Mouse (Mus musculus): ENCODE data around the gene Capzb. TPM values are rescaled to one million over a fixed set of nuclear protein-coding genes. Genes with fewer than 3 reads are reported as not detected.

The Capzb gene
- polyA plus RNA-seq, 1 experiment from 2014 or later: 331 TPM

DNA sequence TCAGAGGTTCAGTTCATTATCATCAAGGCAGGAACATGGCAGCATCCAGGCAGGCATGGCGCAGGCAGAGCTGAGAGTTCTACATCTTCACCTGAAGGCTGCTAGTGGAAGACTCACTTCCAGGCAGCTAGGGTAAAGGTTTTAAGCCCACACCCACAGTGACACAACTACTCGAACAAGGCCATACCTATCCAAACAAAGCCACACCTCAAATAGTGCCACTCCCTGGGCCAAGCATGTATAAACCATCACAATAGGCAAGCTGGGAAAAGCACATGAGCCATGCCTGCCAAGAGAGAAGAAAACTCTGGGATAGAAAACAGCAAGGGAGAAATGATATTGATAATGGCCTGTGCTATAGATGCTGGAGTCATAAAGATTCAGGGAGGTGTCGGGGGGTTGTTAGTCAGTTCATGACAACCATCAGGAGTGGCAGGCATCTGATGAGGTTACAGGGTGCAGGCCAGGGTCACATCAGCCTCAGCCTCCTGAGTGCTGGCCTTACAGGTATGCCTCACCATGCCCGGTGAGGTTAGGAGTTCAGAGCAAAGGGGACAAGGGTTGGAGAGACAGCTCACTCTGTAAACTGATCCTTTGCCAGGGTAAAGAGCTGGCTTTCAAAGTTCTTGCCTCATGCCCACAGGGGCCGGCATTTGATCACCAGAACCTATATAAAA, 6.8 kb upstream of the Capzb start:
- no peaks in the 10 kb centered on the region for H3K36me3 ChIP-seq
- H3K27me3 ChIP-seq: no peaks in the 10 kb centered on the region
- no peak overlapping the region for H3K4me3 ChIP-seq
- no peak overlapping the region for H3K4me2 ChIP-seq
- WGBS: 89% methylated on average over 5 of the region's 5 CpGs
- no peak for ATAC-seq (ENCODE audit: low FRiP score, low read depth)
- H3K4me1 ChIP-seq (replicated peaks): peaks cover under 1% of the 10 kb centered on the region
- H3K9me3 ChIP-seq: no peaks in the 10 kb centered on the region
- no peak overlapping the region for H3K9ac ChIP-seq
- H3K27ac ChIP-seq (replicated peaks): no peak overlapping the region

DNA sequence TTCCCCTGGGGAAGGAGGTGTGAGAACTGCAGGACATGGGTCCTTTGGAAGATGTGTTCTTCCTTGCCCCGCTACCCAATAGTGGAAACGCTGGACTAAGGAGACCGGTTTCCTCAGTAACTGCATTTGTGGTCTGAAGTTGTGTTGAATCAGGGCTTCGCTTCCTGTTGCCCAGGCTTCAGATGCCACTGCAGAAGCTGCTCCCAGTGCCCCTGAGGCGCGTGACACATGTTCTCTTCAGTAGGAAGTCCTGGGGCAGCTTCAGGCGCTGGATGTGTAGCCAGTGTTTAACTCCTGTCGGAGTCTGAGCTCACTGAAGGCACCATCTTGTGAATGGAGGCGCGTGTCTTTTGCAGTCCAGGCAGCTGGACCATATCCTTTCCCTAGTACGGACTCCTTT, 4.8 kb upstream of the Capzb start:
- no peaks in the 10 kb centered on the region for H3K36me3 ChIP-seq
- no peaks in the 10 kb centered on the region for H3K9me3 ChIP-seq
- H3K27ac ChIP-seq (replicated peaks): no peak overlapping the region
- peaks cover 12% of the 10 kb centered on the region for H3K4me1 ChIP-seq (replicated peaks)
- H3K4me3 ChIP-seq: no peak overlapping the region
- H3K27me3 ChIP-seq: no peaks in the 10 kb centered on the region
- H3K9ac ChIP-seq: no peak overlapping the region
- ATAC-seq (ENCODE audit: low FRiP score, low read depth): no peak
- WGBS: 83% methylated on average over 11 of the region's 11 CpGs
- no peak overlapping the region for H3K4me2 ChIP-seq

DNA sequence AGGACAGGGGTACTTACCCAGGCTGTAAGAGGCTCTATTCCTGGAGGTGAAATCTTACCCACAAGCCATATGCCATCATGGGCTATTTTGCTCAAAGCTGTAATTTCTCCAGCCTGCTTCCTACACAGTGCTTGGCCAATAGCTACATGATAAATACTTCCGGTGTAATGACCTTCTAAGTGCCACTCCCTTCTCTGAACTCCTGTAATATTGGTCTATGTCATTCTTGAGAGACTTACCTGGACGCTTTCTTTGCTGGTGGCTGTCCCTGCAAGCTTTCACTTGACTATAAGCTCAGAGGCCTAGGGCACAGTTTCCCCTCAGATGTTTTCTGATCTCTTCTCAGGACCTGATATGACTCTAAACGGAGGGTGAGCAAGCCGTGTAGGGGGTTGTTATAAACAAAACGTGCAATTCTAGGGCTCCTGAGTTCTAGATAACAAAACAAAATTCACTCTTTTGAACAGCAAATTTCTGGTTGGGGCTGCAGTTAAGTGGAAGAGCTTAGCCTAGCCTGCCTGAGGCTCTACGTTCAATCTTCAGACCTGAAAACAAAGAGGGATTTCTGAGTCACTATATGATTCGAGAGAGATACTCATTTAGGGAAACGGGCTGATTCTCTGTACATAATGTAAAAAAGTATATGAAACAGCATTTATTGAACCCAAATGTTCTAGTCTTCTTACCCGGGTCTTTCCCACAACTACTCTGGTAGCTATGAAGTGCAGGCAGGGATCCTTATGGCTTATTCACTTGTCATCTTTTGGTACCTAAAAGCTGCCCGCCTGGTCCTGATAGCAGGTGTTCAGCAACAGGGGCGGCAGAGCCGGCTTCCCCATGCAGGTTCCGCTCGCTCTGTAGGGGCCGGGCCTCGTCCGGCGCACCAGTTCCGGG, 847 bp upstream of the Capzb start:
- Histone ChIP-seq H3K4me1 (replicated peaks) (peaks cover 39% of the 10 kb centered on the region), H3K9me3 (no peaks in the 10 kb centered on the region), H3K36me3 (no peaks in the 10 kb centered on the region), H3K27me3 (no peaks in the 10 kb centered on the region), H3K9ac (peak overlapping the region; percentile 84), H3K27ac (replicated peaks) (peak overlapping the region; percentile 91), H3K4me3 (peak overlapping the region; percentile 78), H3K4me2 (peak overlapping the region; percentile 98)
- peak; percentile 82 for ATAC-seq (ENCODE audit: low FRiP score, low read depth)
- WGBS: 20% methylated on average over 19 of the region's 19 CpGs

DNA sequence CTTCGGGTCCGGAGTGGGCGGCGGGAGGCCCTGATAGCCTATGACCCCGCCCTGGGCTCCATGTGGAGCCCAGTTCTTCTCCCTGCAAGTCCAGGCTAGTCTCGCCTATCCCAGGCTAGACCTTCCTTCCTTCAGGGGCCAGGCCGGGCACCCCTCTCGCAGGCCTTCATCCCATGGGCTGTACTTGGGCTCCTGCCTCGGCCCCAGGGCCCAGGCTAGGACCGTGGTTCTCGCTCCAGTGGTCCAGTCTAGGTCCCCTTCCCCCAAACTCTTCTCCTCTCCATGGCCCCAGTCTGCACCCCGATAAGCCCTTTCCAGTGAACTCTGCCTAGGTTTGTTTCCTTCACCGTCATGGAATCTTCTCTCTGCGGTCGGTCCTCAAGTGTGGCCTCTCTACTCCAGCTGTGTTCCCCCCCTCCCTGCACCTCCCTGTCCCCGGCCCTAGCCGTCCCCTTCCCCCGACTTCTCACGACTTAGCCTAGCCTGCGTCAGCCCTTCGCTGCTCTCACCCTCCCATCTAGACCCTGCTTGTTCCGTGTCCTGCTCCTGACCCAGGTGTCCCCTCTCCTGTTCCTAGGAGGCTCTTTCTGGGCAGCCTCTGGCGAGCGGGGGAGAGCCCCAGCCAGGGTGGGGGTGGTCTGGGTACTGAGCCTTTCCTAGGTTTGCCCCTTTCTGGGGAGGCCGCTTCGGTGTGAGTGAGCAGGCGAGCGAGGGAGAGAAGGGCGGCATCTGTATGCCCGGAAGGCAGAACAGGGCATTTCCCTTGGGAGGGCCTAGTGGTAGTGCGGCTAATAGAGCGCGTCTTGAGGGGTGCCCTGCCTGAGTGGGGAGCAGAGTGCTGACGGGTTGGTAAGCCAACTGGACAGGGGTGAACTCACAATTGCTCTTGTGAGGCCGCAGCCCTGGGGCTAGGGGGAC, 736 bp downstream of the Capzb start:
- peak overlapping the region; percentile 98 for H3K4me2 ChIP-seq
- no peaks in the 10 kb centered on the region for H3K9me3 ChIP-seq
- peak overlapping the region; percentile 87 for H3K27ac ChIP-seq (replicated peaks)
- ATAC-seq (ENCODE audit: low FRiP score, low read depth): peak; percentile 21; the same call in 1 of the 2 replicates
- H3K36me3 ChIP-seq: no peaks in the 10 kb centered on the region
- no peaks in the 10 kb centered on the region for H3K27me3 ChIP-seq
- peak overlapping the region; percentile 78 for H3K4me3 ChIP-seq
- peaks cover 39% of the 10 kb centered on the region for H3K4me1 ChIP-seq (replicated peaks)
- 6% methylated on average over 35 of the region's 35 CpGs for WGBS
- H3K9ac ChIP-seq: peak overlapping the region; percentile 90

DNA sequence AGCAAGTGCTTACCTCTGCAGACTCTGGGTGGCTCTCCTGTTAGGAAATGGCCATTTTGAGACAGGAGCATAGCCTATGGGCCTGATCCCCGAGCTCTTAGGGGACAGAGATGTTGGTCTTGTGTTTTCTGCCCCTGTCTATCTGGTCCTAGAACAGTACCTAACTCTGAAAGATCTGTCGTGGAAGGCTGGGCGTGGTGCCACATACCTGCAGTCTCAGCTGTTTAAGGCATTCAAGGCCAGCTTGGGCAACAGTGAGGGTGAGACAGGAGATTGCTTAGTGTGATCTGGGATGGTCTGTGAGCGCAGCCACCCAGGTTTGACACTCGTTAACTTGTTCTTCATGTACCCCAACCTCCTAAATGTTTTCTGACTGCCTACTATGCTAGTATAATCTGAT, 2.4 kb downstream of the Capzb start:
- Histone ChIP-seq H3K9ac (no peak overlapping the region), H3K27ac (replicated peaks) (no peak overlapping the region), H3K4me1 (replicated peaks) (peaks cover 39% of the 10 kb centered on the region), H3K36me3 (no peaks in the 10 kb centered on the region), H3K27me3 (no peaks in the 10 kb centered on the region), H3K9me3 (no peaks in the 10 kb centered on the region), H3K4me2 (0 out of 2 replicates have a peak overlapping the region, but pooled peaks have one; percentile 2), H3K4me3 (no peak overlapping the region)
- ATAC-seq (ENCODE audit: low FRiP score, low read depth): no peak
- 89% methylated on average over 5 of the region's 5 CpGs for WGBS

DNA sequence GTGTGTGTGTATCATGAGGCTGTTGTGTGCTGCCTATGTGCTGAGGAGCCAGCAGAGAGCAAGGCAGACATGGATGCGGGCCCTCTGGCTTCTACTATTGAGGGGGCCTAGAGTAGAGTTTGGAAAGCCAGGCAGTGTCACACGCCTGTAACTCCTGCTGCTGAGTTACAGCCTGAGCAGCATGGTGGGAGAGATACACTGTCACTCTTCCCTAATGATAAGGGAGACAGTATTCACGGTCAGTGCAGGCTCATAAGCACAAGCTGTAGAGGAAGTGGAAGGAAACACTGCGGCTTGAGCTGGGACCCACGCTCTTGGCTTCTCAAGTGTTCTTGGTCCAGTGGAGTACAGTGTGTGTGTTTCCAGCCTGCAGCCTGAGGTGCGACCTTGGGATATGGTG, 3.8 kb downstream of the Capzb start:
- ATAC-seq (ENCODE audit: low FRiP score, low read depth): no peak
- Histone ChIP-seq H3K27me3 (no peaks in the 10 kb centered on the region), H3K9ac (no peak overlapping the region), H3K27ac (replicated peaks) (no peak overlapping the region), H3K9me3 (no peaks in the 10 kb centered on the region), H3K36me3 (no peaks in the 10 kb centered on the region; the same call in 1 of the 2 replicates), H3K4me2 (no peak overlapping the region), H3K4me3 (no peak overlapping the region), H3K4me1 (replicated peaks) (peaks cover 33% of the 10 kb centered on the region)
- 94% methylated on average over 6 of the region's 6 CpGs for WGBS

DNA sequence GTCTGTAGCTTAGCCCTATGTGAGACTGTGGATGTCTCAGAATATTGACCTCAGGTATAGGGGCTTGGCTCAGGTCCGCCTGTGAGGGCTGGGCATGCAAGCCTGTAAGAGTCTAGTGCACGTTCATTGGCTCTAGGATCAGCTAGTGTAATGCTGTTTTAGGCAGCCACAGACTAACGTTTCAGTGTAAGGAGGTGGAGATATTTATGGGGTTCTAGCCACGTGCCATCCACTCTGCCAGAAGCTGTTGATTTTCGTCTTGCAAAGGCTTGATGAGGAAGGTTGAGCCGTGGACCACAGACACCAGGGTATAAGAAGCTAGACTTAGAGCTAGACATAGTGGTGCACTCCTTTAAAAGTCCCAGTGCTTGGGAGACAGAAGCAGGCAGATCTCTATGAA, 4.2 kb downstream of the Capzb start:
- Histone ChIP-seq H3K4me3 (no peak overlapping the region), H3K27ac (replicated peaks) (no peak overlapping the region), H3K27me3 (no peaks in the 10 kb centered on the region), H3K9ac (no peak overlapping the region), H3K4me1 (replicated peaks) (peaks cover 28% of the 10 kb centered on the region), H3K36me3 (no peaks in the 10 kb centered on the region; the same call in 1 of the 2 replicates), H3K4me2 (no peak overlapping the region), H3K9me3 (no peaks in the 10 kb centered on the region)
- ATAC-seq (ENCODE audit: low FRiP score, low read depth): no peak
- 84% methylated on average over 6 of the region's 6 CpGs for WGBS

DNA sequence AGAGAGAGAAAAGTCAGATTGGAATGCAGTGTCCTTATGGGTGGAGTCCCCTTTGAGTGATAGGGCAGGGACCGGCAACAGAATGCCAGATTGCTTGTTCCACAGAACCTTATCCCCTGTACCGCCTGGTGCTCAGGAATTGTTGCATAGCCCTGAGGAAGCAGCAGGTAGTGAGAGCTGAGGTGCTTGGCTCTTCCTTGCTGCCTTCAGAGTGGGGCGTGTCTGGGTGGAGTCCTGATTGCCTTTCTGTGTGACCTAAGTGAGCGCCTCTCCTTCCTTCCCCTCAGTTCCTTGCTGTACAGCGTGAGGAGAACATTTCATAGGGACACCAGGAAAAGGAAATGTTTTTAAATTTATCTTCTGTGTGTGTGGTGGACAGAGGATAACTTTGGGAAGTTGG, 4.8 kb downstream of the Capzb start:
- H3K27ac ChIP-seq (replicated peaks): no peak overlapping the region
- WGBS: 91% methylated on average over 5 of the region's 5 CpGs
- H3K4me1 ChIP-seq (replicated peaks): peaks cover 29% of the 10 kb centered on the region
- H3K9ac ChIP-seq: no peak overlapping the region
- no peak for ATAC-seq (ENCODE audit: low FRiP score, low read depth)
- no peaks in the 10 kb centered on the region for H3K9me3 ChIP-seq
- no peaks in the 10 kb centered on the region; the same call in 1 of the 2 replicates for H3K36me3 ChIP-seq
- H3K27me3 ChIP-seq: no peaks in the 10 kb centered on the region
- no peak overlapping the region for H3K4me3 ChIP-seq
- no peak overlapping the region for H3K4me2 ChIP-seq

DNA sequence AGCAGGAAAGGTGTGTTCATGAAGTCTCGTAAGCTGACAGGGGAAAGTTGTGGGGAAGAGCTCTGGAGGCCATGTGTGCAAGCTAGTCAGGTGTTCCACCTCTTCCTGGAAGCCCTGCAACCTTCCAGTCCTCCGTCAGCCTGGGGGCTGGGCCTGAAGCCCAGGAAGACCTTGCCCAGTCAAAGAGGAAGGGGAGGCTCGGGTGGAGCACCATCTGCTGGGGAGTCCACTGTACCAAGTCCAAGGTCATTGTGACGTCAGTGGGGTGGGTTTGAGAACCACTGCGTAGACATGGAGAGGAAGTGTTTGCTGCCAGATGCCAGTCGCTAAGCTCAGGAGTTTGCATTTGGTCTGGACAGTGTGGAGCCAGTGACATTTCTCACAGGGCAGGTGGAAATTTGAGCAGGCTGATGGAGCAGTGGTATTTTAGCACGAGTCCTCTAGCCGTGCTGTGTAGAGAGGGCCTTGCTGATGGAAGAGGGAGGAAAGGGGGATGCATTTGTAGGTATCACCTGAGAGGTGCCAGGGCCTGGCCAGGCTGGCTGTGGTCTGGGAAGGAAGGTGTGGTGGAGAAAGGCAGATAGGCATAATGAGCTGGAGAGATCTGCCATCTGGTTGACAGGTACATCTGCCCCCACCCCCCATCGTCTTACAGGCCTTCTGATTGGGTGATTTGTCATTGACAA, 5.4 kb downstream of the Capzb start:
- Histone ChIP-seq H3K4me3 (no peak overlapping the region), H3K4me1 (replicated peaks) (peaks cover 31% of the 10 kb centered on the region), H3K9me3 (no peaks in the 10 kb centered on the region), H3K27me3 (no peaks in the 10 kb centered on the region), H3K36me3 (no peaks in the 10 kb centered on the region; the same call in 1 of the 2 replicates), H3K27ac (replicated peaks) (no peak overlapping the region), H3K4me2 (no peak overlapping the region), H3K9ac (no peak overlapping the region)
- no peak for ATAC-seq (ENCODE audit: low FRiP score, low read depth)
- 79% methylated on average over 9 of the region's 9 CpGs for WGBS

DNA sequence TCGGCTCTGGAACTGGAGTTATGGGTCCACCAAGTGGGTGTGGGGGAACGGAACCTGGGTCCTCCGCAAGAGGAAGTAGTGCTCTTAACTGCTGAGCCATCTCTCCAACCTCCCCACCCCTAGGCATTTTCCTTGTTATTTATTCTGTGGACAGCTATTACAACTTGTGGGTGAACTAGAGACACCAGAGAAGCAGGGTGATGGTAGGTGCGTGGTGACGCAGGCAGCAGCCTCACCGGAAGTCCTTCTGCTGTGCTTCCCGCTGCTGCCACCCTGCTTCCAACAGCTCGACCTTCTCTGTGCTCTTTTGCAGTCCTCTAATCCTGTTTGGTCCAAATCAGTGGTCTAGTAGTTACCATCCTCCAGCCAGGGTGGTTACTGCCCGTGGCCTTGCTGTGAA, 6.4 kb downstream of the Capzb start:
- Histone ChIP-seq H3K9me3 (no peaks in the 10 kb centered on the region), H3K27me3 (no peaks in the 10 kb centered on the region), H3K36me3 (no peaks in the 10 kb centered on the region; the same call in 1 of the 2 replicates), H3K4me3 (no peak overlapping the region), H3K4me1 (replicated peaks) (peaks cover 24% of the 10 kb centered on the region), H3K27ac (replicated peaks) (no peak overlapping the region), H3K9ac (no peak overlapping the region), H3K4me2 (no peak overlapping the region)
- no peak for ATAC-seq (ENCODE audit: low FRiP score, low read depth)
- WGBS: 90% methylated on average over 9 of the region's 9 CpGs

DNA sequence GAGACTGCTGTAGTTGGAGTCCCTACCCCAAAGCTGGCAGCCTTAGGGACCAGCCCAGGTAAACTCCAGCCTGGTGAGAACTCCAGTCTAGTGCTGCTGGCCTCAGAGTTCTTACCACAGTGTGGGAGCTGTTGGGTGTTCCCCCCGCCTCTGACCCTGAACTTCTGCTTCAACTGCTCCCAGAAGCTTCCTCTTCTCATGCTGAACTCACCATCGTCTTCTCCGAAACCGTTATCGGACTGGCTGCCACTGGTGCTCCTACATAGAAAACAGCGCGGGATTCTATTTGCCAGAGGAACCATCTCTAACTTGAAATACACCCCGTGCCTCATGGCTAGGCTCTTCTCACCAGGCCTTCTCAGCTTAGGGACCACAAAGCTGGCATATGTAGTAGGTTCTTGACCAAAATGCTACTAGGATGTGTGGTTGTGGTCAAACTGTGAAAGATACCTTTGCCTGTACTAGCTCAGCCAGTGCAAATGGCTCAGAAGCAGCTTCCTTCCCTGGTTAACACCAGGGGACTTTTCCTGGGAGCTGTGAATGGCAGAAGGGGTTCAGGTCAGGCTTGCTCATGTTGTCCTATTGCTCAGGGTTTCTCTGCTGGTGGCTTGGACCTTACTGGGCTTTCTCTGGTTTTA, 7.1 kb downstream of the Capzb start:
- no peaks in the 10 kb centered on the region for H3K27me3 ChIP-seq
- ATAC-seq (ENCODE audit: low FRiP score, low read depth): no peak
- H3K36me3 ChIP-seq: no peaks in the 10 kb centered on the region; the same call in 1 of the 2 replicates
- H3K9me3 ChIP-seq: no peaks in the 10 kb centered on the region
- WGBS: 93% methylated on average over 8 of the region's 8 CpGs
- no peak overlapping the region for H3K27ac ChIP-seq (replicated peaks)
- H3K9ac ChIP-seq: no peak overlapping the region
- H3K4me3 ChIP-seq: no peak overlapping the region
- H3K4me2 ChIP-seq: no peak overlapping the region
- peaks cover 20% of the 10 kb centered on the region for H3K4me1 ChIP-seq (replicated peaks)

Measured in hindbrain, embryonic 15.5 days (tissue).